Mouse (Mus musculus): Measurements from ENCODE around the gene Zhx3. TPM values are rescaled to one million over a fixed set of nuclear protein-coding genes. Genes with fewer than 3 reads are reported as not detected.

Gene Zhx3
- polyA plus RNA-seq, 1 experiment from 2014 or later: 5.1 TPM

DNA sequence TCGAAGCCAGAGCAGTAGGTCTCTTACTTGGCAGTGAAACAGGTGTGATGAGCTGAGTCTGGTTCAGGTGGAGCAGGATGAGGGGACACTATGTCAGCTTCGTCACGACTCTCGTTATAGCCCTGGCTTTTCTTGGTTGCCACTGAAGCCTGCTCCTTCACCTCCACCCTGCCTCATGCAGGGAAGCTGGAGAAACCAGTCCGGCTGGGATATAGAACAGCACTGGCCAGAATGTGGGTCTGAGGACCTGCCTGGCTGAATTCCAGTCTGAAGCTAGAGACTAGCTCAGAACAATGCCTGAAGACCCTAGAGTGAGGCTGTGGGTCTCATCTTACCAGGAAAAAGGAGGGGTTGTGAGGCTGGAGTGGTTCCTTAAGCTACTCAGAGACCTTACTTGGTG is 18.2 kb upstream of the Zhx3 start:
- no peak overlapping the region for H3K4me3 ChIP-seq (ENCODE audit: low read depth, low read length)
- peaks cover 2% of the 10 kb centered on the region; the same call in 1 of the 2 replicates for H3K27me3 ChIP-seq (ENCODE audit: control insufficient read depth, insufficient read depth, low read length)
- no peak overlapping the region for H3K9ac ChIP-seq (ENCODE audit: low read depth, low read length)
- no peaks in the 10 kb centered on the region for H3K36me3 ChIP-seq (ENCODE audit: control insufficient read depth, insufficient read depth, low read length)
- no peak overlapping the region for H3K27ac ChIP-seq (ENCODE audit: low read depth, low read length)
- H3K9me3 ChIP-seq (replicated peaks; ENCODE audit: control insufficient read depth, low read length): no peaks in the 10 kb centered on the region
- H3K4me2 ChIP-seq: no peak overlapping the region
- 76% methylated on average over 5 of the region's 5 CpGs for WGBS (ENCODE audit: insufficient replicate concordance)
- no peaks in the 10 kb centered on the region for H3K4me1 ChIP-seq (ENCODE audit: control insufficient read depth, insufficient read depth, low read length)
- ATAC-seq (replicated peaks; ENCODE audit: insufficient number of reproducible peaks, low FRiP score, low TSS enrichment): no peak

DNA sequence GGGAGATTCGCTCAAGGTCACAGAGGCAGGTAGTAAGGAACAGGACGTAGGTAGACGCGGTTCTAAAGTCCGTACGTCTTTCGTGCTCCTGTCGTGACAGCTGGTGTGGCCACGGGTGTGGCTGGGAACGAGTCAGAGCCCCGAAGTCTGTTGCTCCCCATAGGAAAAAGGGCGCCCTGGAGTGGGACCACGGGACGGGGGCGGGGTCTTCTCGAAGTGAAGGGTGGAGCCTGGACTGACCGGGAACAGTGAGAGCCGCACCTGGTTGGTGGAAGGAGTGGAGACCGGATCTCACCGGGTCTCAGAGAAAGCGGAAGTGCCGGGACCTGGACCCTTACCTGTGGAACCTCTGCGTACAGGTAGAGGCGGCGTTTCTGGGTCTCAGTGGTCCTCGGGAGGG is 15.1 kb upstream of the Zhx3 start:
- H3K27ac ChIP-seq (ENCODE audit: low read depth, low read length): no peak overlapping the region
- peak overlapping the region; percentile 58 for H3K9ac ChIP-seq (ENCODE audit: low read depth, low read length)
- H3K4me1 ChIP-seq (ENCODE audit: control insufficient read depth, insufficient read depth, low read length): no peaks in the 10 kb centered on the region
- H3K27me3 ChIP-seq (ENCODE audit: control insufficient read depth, insufficient read depth, low read length): peaks cover 2% of the 10 kb centered on the region; the same call in 1 of the 2 replicates
- no peaks in the 10 kb centered on the region for H3K36me3 ChIP-seq (ENCODE audit: control insufficient read depth, insufficient read depth, low read length)
- H3K9me3 ChIP-seq (replicated peaks; ENCODE audit: control insufficient read depth, low read length): no peaks in the 10 kb centered on the region
- H3K4me2 ChIP-seq: peak overlapping the region; percentile 82
- ATAC-seq (replicated peaks; ENCODE audit: insufficient number of reproducible peaks, low FRiP score, low TSS enrichment): peak; percentile 83
- H3K4me3 ChIP-seq (ENCODE audit: low read depth, low read length): peak overlapping the region; percentile 45
- WGBS (ENCODE audit: insufficient replicate concordance): 2% methylated on average over 26 of the region's 26 CpGs

DNA sequence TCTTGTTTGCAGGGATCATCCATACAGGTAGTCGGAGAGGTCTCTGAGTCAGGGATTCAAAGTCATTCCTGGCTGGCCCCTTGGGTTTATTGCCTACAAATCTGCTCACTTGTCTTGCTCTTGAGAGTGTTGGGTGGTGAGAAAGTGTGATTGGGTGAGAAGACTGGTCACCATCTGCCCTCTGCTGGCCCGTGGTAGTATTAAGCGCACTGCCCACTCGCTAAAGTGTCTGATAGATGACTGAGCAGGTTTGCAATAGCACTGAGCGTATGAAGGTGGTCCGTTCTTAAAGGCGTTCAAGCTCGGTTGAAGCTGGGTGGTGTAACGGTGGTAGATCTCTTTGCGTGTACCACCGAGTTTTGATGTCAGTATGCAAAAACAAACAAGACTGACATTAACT is 14.5 kb upstream of the Zhx3 start:
- H3K36me3 ChIP-seq (ENCODE audit: control insufficient read depth, insufficient read depth, low read length): no peaks in the 10 kb centered on the region
- no peak overlapping the region for H3K27ac ChIP-seq (ENCODE audit: low read depth, low read length)
- WGBS (ENCODE audit: insufficient replicate concordance): 3% methylated on average over 11 of the region's 11 CpGs
- peak overlapping the region; percentile 82 for H3K4me2 ChIP-seq
- H3K4me3 ChIP-seq (ENCODE audit: low read depth, low read length): peak overlapping the region; percentile 45
- H3K9ac ChIP-seq (ENCODE audit: low read depth, low read length): no peak overlapping the region
- H3K27me3 ChIP-seq (ENCODE audit: control insufficient read depth, insufficient read depth, low read length): peaks cover 2% of the 10 kb centered on the region; the same call in 1 of the 2 replicates
- no peaks in the 10 kb centered on the region for H3K9me3 ChIP-seq (replicated peaks; ENCODE audit: control insufficient read depth, low read length)
- peak; percentile 84 for ATAC-seq (replicated peaks; ENCODE audit: insufficient number of reproducible peaks, low FRiP score, low TSS enrichment)
- H3K4me1 ChIP-seq (ENCODE audit: control insufficient read depth, insufficient read depth, low read length): no peaks in the 10 kb centered on the region

DNA sequence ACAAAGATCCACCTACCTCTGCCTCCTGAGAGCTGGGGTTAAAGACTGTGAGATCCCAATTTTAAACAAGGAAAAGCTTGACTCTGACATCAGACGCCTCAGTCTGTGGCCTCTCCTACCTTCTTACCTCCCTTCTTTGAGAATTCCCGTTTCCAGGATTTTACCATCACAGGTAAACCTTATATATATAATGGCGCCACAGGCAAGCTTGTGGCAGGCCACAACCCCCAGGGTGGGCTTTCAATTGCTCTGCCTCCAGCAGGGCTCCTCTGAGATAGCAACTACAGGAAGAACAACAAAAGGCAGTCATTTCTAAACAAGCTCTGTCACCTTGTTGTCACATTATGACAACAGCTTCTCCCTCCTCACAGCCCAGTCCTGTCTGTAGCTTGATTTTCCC is 13.4 kb upstream of the Zhx3 start:
- H3K4me1 ChIP-seq (ENCODE audit: control insufficient read depth, insufficient read depth, low read length): no peaks in the 10 kb centered on the region
- no peak overlapping the region for H3K4me3 ChIP-seq (ENCODE audit: low read depth, low read length)
- H3K36me3 ChIP-seq (ENCODE audit: control insufficient read depth, insufficient read depth, low read length): no peaks in the 10 kb centered on the region
- no peak overlapping the region for H3K9ac ChIP-seq (ENCODE audit: low read depth, low read length)
- no peak for ATAC-seq (replicated peaks; ENCODE audit: insufficient number of reproducible peaks, low FRiP score, low TSS enrichment)
- H3K27me3 ChIP-seq (ENCODE audit: control insufficient read depth, insufficient read depth, low read length): peaks cover 2% of the 10 kb centered on the region; the same call in 1 of the 2 replicates
- no peak overlapping the region for H3K4me2 ChIP-seq
- no peak overlapping the region for H3K27ac ChIP-seq (ENCODE audit: low read depth, low read length)
- 65% methylated on average over 3 of the region's 3 CpGs for WGBS (ENCODE audit: insufficient replicate concordance)
- H3K9me3 ChIP-seq (replicated peaks; ENCODE audit: control insufficient read depth, low read length): no peaks in the 10 kb centered on the region

DNA sequence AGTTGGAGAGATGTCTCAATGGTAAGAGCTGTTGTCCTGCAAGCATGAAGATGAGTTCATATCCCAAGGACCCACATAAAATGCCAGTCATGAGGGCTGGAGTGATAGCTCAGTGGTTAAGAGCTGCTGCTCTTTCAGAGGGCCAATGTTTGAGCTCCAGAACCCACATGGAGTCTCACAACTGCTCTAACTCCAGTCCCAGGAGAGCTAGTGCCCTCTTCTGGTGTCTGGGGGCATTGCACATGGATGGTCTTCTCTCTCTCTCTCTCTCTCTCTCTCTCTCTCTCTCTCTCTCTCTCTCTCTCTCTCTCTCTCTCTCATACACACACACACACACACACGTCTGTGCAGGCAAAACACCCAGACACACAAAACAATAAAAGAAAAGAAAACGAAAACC is 12.0 kb upstream of the Zhx3 start:
- H3K4me3 ChIP-seq (ENCODE audit: low read depth, low read length): no peak overlapping the region
- H3K4me1 ChIP-seq (ENCODE audit: control insufficient read depth, insufficient read depth, low read length): peaks cover 3% of the 10 kb centered on the region; the same call in 1 of the 2 replicates
- H3K9ac ChIP-seq (ENCODE audit: low read depth, low read length): no peak overlapping the region
- H3K27me3 ChIP-seq (ENCODE audit: control insufficient read depth, insufficient read depth, low read length): no peaks in the 10 kb centered on the region; the same call in 1 of the 2 replicates
- ATAC-seq (replicated peaks; ENCODE audit: insufficient number of reproducible peaks, low FRiP score, low TSS enrichment): no peak
- no peak overlapping the region for H3K27ac ChIP-seq (ENCODE audit: low read depth, low read length)
- no peak overlapping the region for H3K4me2 ChIP-seq
- no peaks in the 10 kb centered on the region for H3K36me3 ChIP-seq (ENCODE audit: control insufficient read depth, insufficient read depth, low read length)
- WGBS (ENCODE audit: insufficient replicate concordance): 25% methylated on average over 2 of the region's 2 CpGs
- H3K9me3 ChIP-seq (replicated peaks; ENCODE audit: control insufficient read depth, low read length): no peaks in the 10 kb centered on the region

DNA sequence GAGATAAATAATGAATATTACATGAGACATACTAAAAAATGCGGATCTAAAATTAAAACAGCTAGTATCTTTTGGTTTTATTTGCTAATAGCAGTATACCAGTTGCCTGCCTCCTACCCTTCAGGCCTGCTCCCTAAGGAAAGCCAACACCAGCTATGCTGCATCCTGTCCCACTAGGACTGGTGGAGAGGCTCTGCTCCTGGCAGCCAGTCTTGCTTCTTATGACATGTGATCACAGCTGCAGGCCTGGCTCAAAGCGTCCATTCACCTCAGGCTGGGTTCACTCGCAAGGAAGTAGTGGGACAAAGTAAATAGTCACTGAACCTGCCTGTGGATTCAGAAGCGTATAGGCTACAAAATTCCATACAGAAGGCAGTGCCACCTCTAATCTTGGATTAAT is 11.1 kb upstream of the Zhx3 start:
- no peak for ATAC-seq (replicated peaks; ENCODE audit: insufficient number of reproducible peaks, low FRiP score, low TSS enrichment)
- no peak overlapping the region for H3K27ac ChIP-seq (ENCODE audit: low read depth, low read length)
- no peak overlapping the region for H3K9ac ChIP-seq (ENCODE audit: low read depth, low read length)
- peaks cover 3% of the 10 kb centered on the region; the same call in 1 of the 2 replicates for H3K4me1 ChIP-seq (ENCODE audit: control insufficient read depth, insufficient read depth, low read length)
- H3K9me3 ChIP-seq (replicated peaks; ENCODE audit: control insufficient read depth, low read length): no peaks in the 10 kb centered on the region
- no peaks in the 10 kb centered on the region for H3K36me3 ChIP-seq (ENCODE audit: control insufficient read depth, insufficient read depth, low read length)
- H3K27me3 ChIP-seq (ENCODE audit: control insufficient read depth, insufficient read depth, low read length): no peaks in the 10 kb centered on the region; the same call in 1 of the 2 replicates
- H3K4me2 ChIP-seq: no peak overlapping the region
- 71% methylated on average over 4 of the region's 4 CpGs for WGBS (ENCODE audit: insufficient replicate concordance)
- H3K4me3 ChIP-seq (ENCODE audit: low read depth, low read length): no peak overlapping the region

DNA sequence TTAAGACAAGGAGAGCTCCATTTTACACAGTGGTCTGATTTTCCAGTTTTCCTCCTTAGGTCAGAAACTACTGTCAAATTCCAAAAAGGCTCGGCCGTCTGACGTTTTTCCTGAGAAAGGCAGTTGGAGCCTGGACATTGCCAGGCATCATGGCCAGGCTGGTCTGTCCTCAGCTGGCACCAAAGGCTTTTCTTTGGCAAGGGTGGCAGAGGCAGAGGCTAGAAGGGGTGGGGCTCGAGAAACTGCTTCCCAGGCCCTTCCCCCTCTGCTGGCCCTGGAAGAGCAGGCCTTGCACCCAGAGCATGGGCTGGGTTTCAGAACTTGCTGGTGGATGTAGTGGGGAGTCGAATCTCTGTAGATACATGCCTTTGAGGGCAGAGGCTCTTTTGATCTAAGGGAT is 9.6 kb upstream of the Zhx3 start:
- no peak overlapping the region for H3K4me3 ChIP-seq (ENCODE audit: low read depth, low read length)
- H3K27me3 ChIP-seq (ENCODE audit: control insufficient read depth, insufficient read depth, low read length): no peaks in the 10 kb centered on the region
- WGBS (ENCODE audit: insufficient replicate concordance): 76% methylated on average over 5 of the region's 5 CpGs
- H3K4me2 ChIP-seq: no peak overlapping the region
- no peaks in the 10 kb centered on the region for H3K9me3 ChIP-seq (replicated peaks; ENCODE audit: control insufficient read depth, low read length)
- peaks cover 3% of the 10 kb centered on the region; the same call in 1 of the 2 replicates for H3K4me1 ChIP-seq (ENCODE audit: control insufficient read depth, insufficient read depth, low read length)
- H3K36me3 ChIP-seq (ENCODE audit: control insufficient read depth, insufficient read depth, low read length): no peaks in the 10 kb centered on the region
- H3K9ac ChIP-seq (ENCODE audit: low read depth, low read length): no peak overlapping the region
- no peak for ATAC-seq (replicated peaks; ENCODE audit: insufficient number of reproducible peaks, low FRiP score, low TSS enrichment)
- H3K27ac ChIP-seq (ENCODE audit: low read depth, low read length): no peak overlapping the region

DNA sequence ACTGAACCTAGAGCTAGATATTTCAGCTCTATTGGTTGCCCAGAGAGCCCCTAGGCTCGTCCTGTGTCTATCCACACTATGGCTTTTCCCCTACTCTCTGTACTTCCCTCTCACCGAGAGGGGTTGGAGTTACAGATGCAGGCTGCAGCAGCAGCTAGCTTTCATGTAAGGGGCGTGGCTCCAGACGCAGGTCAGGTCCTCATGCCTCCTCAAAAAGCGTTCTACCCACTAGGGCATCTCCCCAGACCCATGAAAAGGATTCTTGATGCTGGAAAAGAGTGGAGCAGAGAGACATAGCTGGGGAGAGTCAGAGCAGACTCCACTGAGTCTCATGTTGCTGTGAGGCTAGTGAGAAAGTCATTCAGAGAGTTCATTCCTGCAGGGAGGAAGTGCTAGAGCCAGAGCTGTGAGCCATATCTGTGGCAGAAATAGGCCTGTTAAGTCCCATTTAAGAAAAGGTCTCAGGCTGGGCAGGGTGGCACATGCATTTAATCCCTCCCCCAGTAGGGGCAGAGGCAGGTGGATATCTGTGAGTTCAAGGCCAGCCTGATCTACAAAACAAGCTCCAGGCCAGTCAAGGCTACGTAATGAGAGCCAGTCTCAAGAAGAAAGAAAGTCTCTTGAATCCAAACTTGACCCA is 8.8 kb upstream of the Zhx3 start:
- ATAC-seq (replicated peaks; ENCODE audit: insufficient number of reproducible peaks, low FRiP score, low TSS enrichment): no peak
- WGBS (ENCODE audit: insufficient replicate concordance): 43% methylated on average over 6 of the region's 6 CpGs

More for the DNA sequence above, 8.8 kb upstream of the Zhx3 start:
- Histone ChIP-seq H3K27ac (ENCODE audit: low read depth, low read length) (no peak overlapping the region), H3K27me3 (ENCODE audit: control insufficient read depth, insufficient read depth, low read length) (no peaks in the 10 kb centered on the region), H3K9ac (ENCODE audit: low read depth, low read length) (no peak overlapping the region), H3K4me2 (no peak overlapping the region), H3K4me1 (ENCODE audit: control insufficient read depth, insufficient read depth, low read length) (peaks cover 3% of the 10 kb centered on the region; the same call in 1 of the 2 replicates), H3K9me3 (replicated peaks; ENCODE audit: control insufficient read depth, low read length) (no peaks in the 10 kb centered on the region), H3K36me3 (ENCODE audit: control insufficient read depth, insufficient read depth, low read length) (no peaks in the 10 kb centered on the region), H3K4me3 (ENCODE audit: low read depth, low read length) (no peak overlapping the region)

All from heart, embryonic 11.5 days (tissue).